In genomic region chr11:80184531-80185071, GRCm38 (mm10) we compare ENCODE assay signal across 8 mouse cellular contexts. TPM values are rescaled to one million over a fixed set of nuclear protein-coding genes. Genes with fewer than 3 reads are reported as not detected.
DNase-seq lines count a peak whose midpoint lies in the region; ATAC-seq and TF ChIP-seq lines count a peak whose summit lies in the region.

No protein-coding gene starts in this region.

- no peak for ATAC-seq in embryonic facial prominence, embryonic 11.5 days (replicated peaks; ENCODE audit: insufficient number of reproducible peaks, low FRiP score, low TSS enrichment, low read depth)
- no peak for ATAC-seq in hindbrain, postnatal 0 days
- ATAC-seq in midbrain, postnatal 0 days (ENCODE audit: low FRiP score) = no peak
- ATAC-seq in activated CD4-positive, CD25-positive, alpha-beta regulatory T cell, adult 4 months = no peak

- H3K9me3 ChIP-seq in embryonic facial prominence, embryonic 11.5 days (replicated peaks; ENCODE audit: control insufficient read depth, low read length) = no peaks in the 10 kb centered on the region
- H3K9me3 ChIP-seq in hindbrain, postnatal 0 days (ENCODE audit: low read length) = no peaks in the 10 kb centered on the region
- no peaks in the 10 kb centered on the region for H3K9me3 ChIP-seq in midbrain, postnatal 0 days (ENCODE audit: low read length)

- 41% methylated on average over 6 of the region's 6 CpGs for whole genome bisulfite sequencing in liver, adult 2 months
- 84% methylated on average over 6 of the region's 6 CpGs for WGBS in embryonic facial prominence, embryonic 11.5 days
- 88% methylated on average over 6 of the region's 6 CpGs for WGBS in hindbrain, postnatal 0 days
- 91% methylated on average over 6 of the region's 6 CpGs for WGBS in midbrain, postnatal 0 days

- no peak for TF ChIP-seq CTCF in liver, adult 2 months (IDR thresholded peaks at IDR 0.05; ENCODE audit: low read depth, low read length)
- no peak for TF ChIP-seq CTCF in hindbrain, postnatal 0 days (IDR thresholded peaks at IDR 0.05; ENCODE audit: low read depth)
- no peak for TF ChIP-seq CTCF in midbrain, postnatal 0 days (IDR thresholded peaks at IDR 0.05)

- H3K27ac ChIP-seq in liver, adult 2 months (replicated peaks; ENCODE audit: insufficient read depth, low read depth, low read length) = peak overlapping the region; percentile 95
- H3K27ac ChIP-seq in embryonic facial prominence, embryonic 11.5 days (replicated peaks; ENCODE audit: low read depth, low read length) = no peak overlapping the region
- H3K27ac ChIP-seq in hindbrain, postnatal 0 days = no peak overlapping the region
- H3K27ac ChIP-seq in midbrain, postnatal 0 days (ENCODE audit: low read depth, low read length) = no peak overlapping the region

- H3K4me1 ChIP-seq in liver, adult 2 months (ENCODE audit: control insufficient read depth, insufficient read depth, low read length) = 0 out of 2 replicates have a peak, but pooled peaks cover 11% of the 10 kb centered on the region
- H3K4me1 ChIP-seq in embryonic facial prominence, embryonic 11.5 days (ENCODE audit: control insufficient read depth, insufficient read depth, low read length) = no peaks in the 10 kb centered on the region
- no peaks in the 10 kb centered on the region for H3K4me1 ChIP-seq in hindbrain, postnatal 0 days (ENCODE audit: insufficient read depth, low read length)
- H3K4me1 ChIP-seq in midbrain, postnatal 0 days (ENCODE audit: insufficient read depth, low read length) = no peaks in the 10 kb centered on the region

- DNase-seq in liver, adult 2 months (ENCODE audit: extremely low read depth, low read depth, low spot score) = peak; percentile 74
- no peak for DNase-seq in liver
- no peak for DNase-seq in embryonic facial prominence, embryonic 11.5 days (ENCODE audit: low spot score)
- no peak for DNase-seq in hindbrain, postnatal 0 days (ENCODE audit: low spot score)
- no peak for DNase-seq in midbrain, postnatal 0 days (ENCODE audit: low spot score)
- no peak for DNase-seq in adrenal gland, adult 2 months
- DNase-seq in right cerebral cortex, postnatal 36 days (ENCODE audit: low spot score in 2 of 2) = no peak

- peaks cover 5% of the 10 kb centered on the region for H3K36me3 ChIP-seq in liver, adult 2 months (ENCODE audit: control insufficient read depth, insufficient read depth, low read length)
- no peaks in the 10 kb centered on the region for H3K36me3 ChIP-seq in embryonic facial prominence, embryonic 11.5 days (replicated peaks; ENCODE audit: control insufficient read depth, insufficient read depth, low read depth, low read length)
- no peaks in the 10 kb centered on the region for H3K36me3 ChIP-seq in hindbrain, postnatal 0 days (ENCODE audit: insufficient read depth, low read length)
- no peaks in the 10 kb centered on the region for H3K36me3 ChIP-seq in midbrain, postnatal 0 days (ENCODE audit: insufficient read depth, low read length)

- H3K79me2 ChIP-seq in liver, adult 2 months (ENCODE audit: control insufficient read depth, insufficient read depth, low read length) = peaks cover 3% of the 10 kb centered on the region; the same call in 1 of the 2 replicates

- no peaks in the 10 kb centered on the region for H3K27me3 ChIP-seq in liver, adult 2 months (ENCODE audit: control insufficient read depth, insufficient read depth, low read length)
- no peaks in the 10 kb centered on the region for H3K27me3 ChIP-seq in embryonic facial prominence, embryonic 11.5 days (ENCODE audit: control insufficient read depth, insufficient read depth, low read length)
- H3K27me3 ChIP-seq in hindbrain, postnatal 0 days (ENCODE audit: insufficient read depth, low read length) = no peaks in the 10 kb centered on the region
- no peaks in the 10 kb centered on the region for H3K27me3 ChIP-seq in midbrain, postnatal 0 days (ENCODE audit: insufficient read depth, low read length)

- H3K9ac ChIP-seq in liver, adult 2 months (ENCODE audit: low read depth, low read length) = peak overlapping the region; percentile 85
- H3K9ac ChIP-seq in embryonic facial prominence, embryonic 11.5 days (replicated peaks; ENCODE audit: low read length) = peak overlapping the region; percentile 77; the same call in 1 of the 2 replicates
- H3K9ac ChIP-seq in hindbrain, postnatal 0 days (replicated peaks; ENCODE audit: low read length) = peak overlapping the region; percentile 59; the same call in 1 of the 2 replicates
- H3K9ac ChIP-seq in midbrain, postnatal 0 days (replicated peaks; ENCODE audit: low read length, poor library complexity, severe bottlenecking) = no peak overlapping the region

- TF ChIP-seq POLR2A in liver, adult 2 months (IDR thresholded peaks at IDR 0.05; ENCODE audit: extremely low read depth, insufficient read depth, low read length) = no peak

- peak overlapping the region; percentile 72 for H3K4me2 ChIP-seq in embryonic facial prominence, embryonic 11.5 days (ENCODE audit: low read depth, low read length)
- peak overlapping the region; percentile 62 for H3K4me2 ChIP-seq in hindbrain, postnatal 0 days (ENCODE audit: low read depth, low read length)
- H3K4me2 ChIP-seq in midbrain, postnatal 0 days (ENCODE audit: low read depth, low read length, poor library complexity, severe bottlenecking) = peak overlapping the region; percentile 52

- peak overlapping the region; percentile 70 for H3K4me3 ChIP-seq in liver, adult 2 months (ENCODE audit: insufficient read depth, low read depth, low read length)
- no peak overlapping the region for H3K4me3 ChIP-seq in embryonic facial prominence, embryonic 11.5 days (ENCODE audit: low read depth, low read length)
- peak overlapping the region; percentile 46; the same call in 1 of the 2 replicates for H3K4me3 ChIP-seq in hindbrain, postnatal 0 days (ENCODE audit: low read length)
- H3K4me3 ChIP-seq in midbrain, postnatal 0 days (ENCODE audit: low read depth, low read length) = peak overlapping the region; percentile 40; the same call in 1 of the 2 replicates

RNA-seq across cellular contexts. Expression of gene Rnf135, which starts 0.9 kb away (rescaled TPM):
- total RNA-seq in liver, adult 2 months (2014; rRNA removed) = 6.1 and 6.6 TPM in 2 replicates
- 9.4 and 11.0 TPM in 2 replicates for polyA plus RNA-seq in liver, adult 2 months (2012; rRNA removed)
- 4.5 and 6.0 TPM in 2 replicates for polyA plus RNA-seq in embryonic facial prominence, embryonic 11.5 days (2014; fragmentation: Nextera tagmentation; extraction: Ambion mirVana)
- 2.3 and 5.0 TPM in 2 replicates for total RNA-seq in hindbrain, postnatal 0 days (2014; rRNA removed)
- polyA plus RNA-seq in hindbrain, postnatal 0 days (2015; fragmentation: Nextera tagmentation; extraction: Ambion mirVana) = 4.7 and 4.8 TPM in 2 replicates
- total RNA-seq in midbrain, postnatal 0 days (2014; rRNA removed) = 3.0 and 3.7 TPM in 2 replicates
- 3.3 and 4.2 TPM in 2 replicates for polyA plus RNA-seq in midbrain, postnatal 0 days (2015; fragmentation: Nextera tagmentation; extraction: Ambion mirVana)
- total RNA-seq in adrenal gland, adult 2 months (2021) = 1 to 10 TPM; 7.1 to 9.8 TPM
- 8.4 and 12.2 TPM in 2 replicates for polyA plus RNA-seq in adrenal gland, adult 2 months (2012; rRNA removed)
- 1 to 10 TPM; 8.1 to 9.5 TPM for polyA plus RNA-seq in activated CD4-positive, CD25-positive, alpha-beta regulatory T cell, adult 4 months (2017; shearing (Covaris generic))

RNA-seq across cellular contexts. Expression of gene Rhot1, which starts 24.2 kb away (rescaled TPM):
- 32.1 and 37.1 TPM in 2 replicates for total RNA-seq in liver, adult 2 months (2014; rRNA removed)
- 8.4 and 8.9 TPM in 2 replicates for polyA plus RNA-seq in liver, adult 2 months (2012; rRNA removed)
- polyA plus RNA-seq in embryonic facial prominence, embryonic 11.5 days (2014; fragmentation: Nextera tagmentation; extraction: Ambion mirVana) = 70.2 and 73.1 TPM in 2 replicates
- 50.0 and 62.1 TPM in 2 replicates for total RNA-seq in hindbrain, postnatal 0 days (2014; rRNA removed)
- polyA plus RNA-seq in hindbrain, postnatal 0 days (2015; fragmentation: Nextera tagmentation; extraction: Ambion mirVana) = 57.4 and 59.1 TPM in 2 replicates
- 69.5 and 74.9 TPM in 2 replicates for total RNA-seq in midbrain, postnatal 0 days (2014; rRNA removed)
- polyA plus RNA-seq in midbrain, postnatal 0 days (2015; fragmentation: Nextera tagmentation; extraction: Ambion mirVana) = 55.1 and 56.1 TPM in 2 replicates
- 10 to 100 TPM; 69.6 to 80.7 TPM for total RNA-seq in adrenal gland, adult 2 months (2021)
- polyA plus RNA-seq in adrenal gland, adult 2 months (2012; rRNA removed) = 4.4 and 5.4 TPM in 2 replicates
- polyA plus RNA-seq in activated CD4-positive, CD25-positive, alpha-beta regulatory T cell, adult 4 months (2017; shearing (Covaris generic)) = 10 to 100 TPM; 23.8 to 29.7 TPM

RNA-seq across cellular contexts. Expression of gene Adap2, which starts 30.7 kb away (rescaled TPM):
- 32.1 and 33.4 TPM in 2 replicates for total RNA-seq in liver, adult 2 months (2014; rRNA removed)
- polyA plus RNA-seq in liver, adult 2 months (2012; rRNA removed) = 23.6 and 27.3 TPM in 2 replicates
- 0.60 and 0.88 TPM in 2 replicates for polyA plus RNA-seq in embryonic facial prominence, embryonic 11.5 days (2014; fragmentation: Nextera tagmentation; extraction: Ambion mirVana)
- total RNA-seq in hindbrain, postnatal 0 days (2014; rRNA removed) = 4.1 and 4.9 TPM in 2 replicates
- polyA plus RNA-seq in hindbrain, postnatal 0 days (2015; fragmentation: Nextera tagmentation; extraction: Ambion mirVana) = 3.7 and 4.9 TPM in 2 replicates
- 5.7 and 11.2 TPM in 2 replicates for total RNA-seq in midbrain, postnatal 0 days (2014; rRNA removed)
- polyA plus RNA-seq in midbrain, postnatal 0 days (2015; fragmentation: Nextera tagmentation; extraction: Ambion mirVana) = 4.0 and 4.2 TPM in 2 replicates
- 10 to 100 TPM; 10.9 to 12.7 TPM for total RNA-seq in adrenal gland, adult 2 months (2021)
- polyA plus RNA-seq in adrenal gland, adult 2 months (2012; rRNA removed) = 16.7 and 19.2 TPM in 2 replicates
- under 1 TPM in 1 of 2 experiments, not detected in 1; 0.54 TPM for polyA plus RNA-seq in activated CD4-positive, CD25-positive, alpha-beta regulatory T cell, adult 4 months (2017; shearing (Covaris generic))

RNA-seq across cellular contexts. Expression of gene Tefm, which starts 42.6 kb away (rescaled TPM):
- total RNA-seq in liver, adult 2 months (2014; rRNA removed) = 20.5 and 21.6 TPM in 2 replicates
- polyA plus RNA-seq in liver, adult 2 months (2012; rRNA removed) = 5.0 and 5.3 TPM in 2 replicates
- polyA plus RNA-seq in embryonic facial prominence, embryonic 11.5 days (2014; fragmentation: Nextera tagmentation; extraction: Ambion mirVana) = 28.4 and 29.6 TPM in 2 replicates
- total RNA-seq in hindbrain, postnatal 0 days (2014; rRNA removed) = 8.6 and 8.9 TPM in 2 replicates
- polyA plus RNA-seq in hindbrain, postnatal 0 days (2015; fragmentation: Nextera tagmentation; extraction: Ambion mirVana) = 18.6 and 22.9 TPM in 2 replicates
- total RNA-seq in midbrain, postnatal 0 days (2014; rRNA removed) = 9.5 and 14.3 TPM in 2 replicates
- 18.5 and 20.1 TPM in 2 replicates for polyA plus RNA-seq in midbrain, postnatal 0 days (2015; fragmentation: Nextera tagmentation; extraction: Ambion mirVana)
- total RNA-seq in adrenal gland, adult 2 months (2021) = 10 to 100 TPM; 13.2 to 23.7 TPM
- polyA plus RNA-seq in adrenal gland, adult 2 months (2012; rRNA removed) = 1.0 and 1.8 TPM in 2 replicates
- 10 to 100 TPM; 25.7 to 28.8 TPM for polyA plus RNA-seq in activated CD4-positive, CD25-positive, alpha-beta regulatory T cell, adult 4 months (2017; shearing (Covaris generic))
